Mouse (Mus musculus): ENCODE measurements around the gene Gpr152.

DNA sequence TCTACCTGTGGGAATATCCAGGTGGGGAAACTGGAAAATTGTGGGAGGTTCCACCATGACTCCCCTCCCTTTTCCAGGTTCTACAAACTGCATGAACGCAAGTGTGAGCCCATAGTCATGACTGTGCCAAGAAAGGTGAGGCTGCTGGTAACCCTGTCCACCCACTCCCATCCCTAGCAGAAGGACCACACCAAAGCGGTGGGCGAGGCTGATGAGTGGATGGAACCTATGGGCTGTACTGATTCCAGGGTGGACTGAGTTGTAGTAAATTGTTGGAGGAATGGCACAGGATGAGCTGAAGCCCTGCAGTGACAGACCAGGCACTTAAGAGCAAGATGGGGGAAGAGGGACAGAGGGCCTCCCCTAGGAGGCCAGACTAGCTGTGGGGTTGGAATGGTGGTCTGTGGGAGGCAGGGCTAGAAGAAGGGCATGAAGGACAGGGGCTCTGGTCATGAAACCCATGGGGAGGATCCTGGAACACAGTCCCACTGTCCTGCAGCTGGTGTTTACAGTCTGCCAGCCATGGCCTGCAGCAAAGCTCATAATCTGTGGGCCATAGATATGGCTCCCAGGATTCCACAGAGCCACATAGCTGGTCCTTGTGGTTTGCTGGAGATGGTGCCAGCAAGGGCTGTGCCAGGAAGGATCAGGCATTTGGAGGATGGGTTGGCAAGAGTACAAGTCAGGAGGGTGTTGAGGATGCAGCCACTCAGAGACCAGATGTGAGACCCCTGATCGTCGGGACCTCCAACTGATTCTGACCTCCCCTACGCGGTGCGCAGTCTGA is 13.1 kb downstream of the Gpr152 start:
- TF ChIP-seq POLR2A (IDR thresholded peaks at IDR 0.05; ENCODE audit: insufficient read depth, low read depth, low read length) (no peak), CTCF (IDR thresholded peaks at IDR 0.05; ENCODE audit: insufficient read depth, low read depth, low read length) (no peak; the same call in 1 of the 2 replicates)

Measured in olfactory bulb, adult 2 months (tissue).